Mouse (Mus musculus) regulatory T cell (primary cell): ENCODE results near the gene Anapc1.

Experiments
- in situ Hi-C: fragments of 300-600 bp; cut with MboI, MseI; formaldehyde crosslinking; loops from one replicate; pipeline ENCODE4 v1.15.1; 2025; ENCODE audit warnings: high pct_unique_total_duplicates

Gene Anapc1

GRCm38 (mm10) chr2:128686921-128687557 lies at the start of gene Anapc1:
Gene Anapc1 (minus strand): TSS chr2:128687391.
- in situ Hi-C loops = loop anchor here (10.0 kb wide), 1 partner anchor 418 kb away; the partner anchor contains the start of gene Polr1b

- in situ Hi-C loops = no loop called here
Measured at GRCm38 (mm10) chr2:128735089-128735488, 47.9 kb upstream of the Anapc1 start.

- in situ Hi-C loops = no loop called here
Measured at GRCm38 (mm10) chr2:128731951-128732350, 44.8 kb upstream of the Anapc1 start.

- in situ Hi-C loops = no loop called here
Measured at GRCm38 (mm10) chr2:128731514-128731913, 44.3 kb upstream of the Anapc1 start.

GRCm38 (mm10) chr2:128729141-128729540 lies 42.0 kb upstream of the Anapc1 start:
- in situ Hi-C loops = no loop called here

GRCm38 (mm10) chr2:128728066-128728465 lies 40.9 kb upstream of the Anapc1 start:
- in situ Hi-C loops = no loop called here

- in situ Hi-C loops = no loop called here
Measured at GRCm38 (mm10) chr2:128727552-128727951, 40.4 kb upstream of the Anapc1 start.

GRCm38 (mm10) chr2:128726626-128727025 lies 39.4 kb upstream of the Anapc1 start:
- in situ Hi-C loops = no loop called here

GRCm38 (mm10) chr2:128726067-128726466 lies 38.9 kb upstream of the Anapc1 start:
- in situ Hi-C loops = no loop called here

- in situ Hi-C loops = no loop called here
Measured at GRCm38 (mm10) chr2:128722106-128722710, 35.0 kb upstream of the Anapc1 start.

GRCm38 (mm10) chr2:128719380-128719779 lies 32.2 kb upstream of the Anapc1 start:
- in situ Hi-C loops = no loop called here

GRCm38 (mm10) chr2:128715979-128716378 lies 28.8 kb upstream of the Anapc1 start:
- in situ Hi-C loops = no loop called here

GRCm38 (mm10) chr2:128714724-128715241 lies 27.6 kb upstream of the Anapc1 start:
- in situ Hi-C loops = no loop called here

GRCm38 (mm10) chr2:128713548-128714003 lies 26.4 kb upstream of the Anapc1 start:
- in situ Hi-C loops = no loop called here

GRCm38 (mm10) chr2:128712940-128713339 lies 25.7 kb upstream of the Anapc1 start:
- in situ Hi-C loops = no loop called here

- in situ Hi-C loops = no loop called here
Measured at GRCm38 (mm10) chr2:128710609-128711008, 23.4 kb upstream of the Anapc1 start.

- in situ Hi-C loops = no loop called here
Measured at GRCm38 (mm10) chr2:128709264-128709663, 22.1 kb upstream of the Anapc1 start.

- in situ Hi-C loops = no loop called here
Measured at GRCm38 (mm10) chr2:128704474-128704873, 17.3 kb upstream of the Anapc1 start.

GRCm38 (mm10) chr2:128699201-128699885 lies 12.2 kb upstream of the Anapc1 start:
- in situ Hi-C loops = loop anchor here (5.0 kb wide), 1 partner anchor 123 kb away; no protein-coding TSS in a partner anchor

- in situ Hi-C loops = loop anchor here (5.0 kb wide), 1 partner anchor 124 kb away; no protein-coding TSS in a partner anchor
Measured at GRCm38 (mm10) chr2:128698693-128699181, 11.5 kb upstream of the Anapc1 start, which contains the start of gene Mertk. Gene Mertk (plus strand): TSS chr2:128698956.

GRCm38 (mm10) chr2:128698140-128698692 lies 11.0 kb upstream of the Anapc1 start:
- in situ Hi-C loops = loop anchor here (5.0 kb wide), 1 partner anchor 124 kb away; no protein-coding TSS in a partner anchor
